Mouse (Mus musculus) brain, embryonic 14.5 days (tissue): ENCODE measurements around the gene Gm10799.
"Not testable (repeated sequence)": the region's sequence is repeated elsewhere in the genome, so short reads cannot be mapped to it uniquely, and the experiment has no call there.

Experiments used
- CTCF ChIP-seq: fragments of 200-500 bp; IDR thresholded peaks from 2 replicates; pipeline ENCODE4 v1.5.1; 2012; ENCODE audit warnings: inconsistent platforms, mild to moderate bottlenecking, moderate library complexity, borderline replicate concordance; ENCODE audit not compliant: insufficient read depth, insufficient read length; ENCODE audit errors: extremely low read depth
- POLR2A ChIP-seq: fragments of 200-500 bp; IDR thresholded peaks from 2 replicates; pipeline ENCODE4 v1.6.1; 2012; ENCODE audit warnings: mild to moderate bottlenecking, inconsistent platforms, borderline replicate concordance; ENCODE audit not compliant: poor library complexity, insufficient read depth, insufficient read length, severe bottlenecking; ENCODE audit errors: extremely low read depth

GRCm38 (mm10) chr2:104117173-104117572, 48.8 kb upstream of the Gm10799 start:
- not testable (repeated sequence) for TF ChIP-seq CTCF, POLR2A
